Mouse (Mus musculus) midbrain, embryonic 10.5 days (tissue): ENCODE data around the gene Pus1. TPM values are rescaled to one million over a fixed set of nuclear protein-coding genes. Genes with fewer than 3 reads are reported as not detected.

ENCODE experiments used
- DNase-seq: peaks from one replicate; pipeline ENCODE4 v3.0.0-alpha.2; 2017; ENCODE audit warnings: low spot score
- H3K27ac ChIP-seq: fragments of 300-500 bp; sonication (generic); replicated peaks from 2 replicates; pipeline ENCODE4 v1.5.1; 2016; ENCODE audit warnings: mild to moderate bottlenecking
- H3K27me3 ChIP-seq: fragments of 300-500 bp; sonication (generic); 2 replicates; pipeline ENCODE4 v1.6.1; 2016; ENCODE audit warnings: low read depth, mild to moderate bottlenecking; ENCODE audit not compliant: poor library complexity, severe bottlenecking
- H3K36me3 ChIP-seq: fragments of 300-500 bp; sonication (generic); 2 replicates; pipeline ENCODE4 v1.6.1; 2016; ENCODE audit warnings: mild to moderate bottlenecking, moderate library complexity
- H3K4me1 ChIP-seq: fragments of 300-500 bp; sonication (generic); 2 replicates; pipeline ENCODE4 v1.6.1; 2016
- H3K4me3 ChIP-seq: fragments of 300-500 bp; sonication (generic); 2 replicates; pipeline ENCODE4 v1.5.1; 2016; ENCODE audit warnings: mild to moderate bottlenecking, moderate library complexity
- H3K9me3 ChIP-seq: fragments of 300-500 bp; sonication (generic); replicated peaks from 2 replicates; pipeline ENCODE4 v1.6.1; 2016; ENCODE audit warnings: mild to moderate bottlenecking
- WGBS: fragments of 180-500 bp; shearing (Covaris S2); methylation state at CpG from one replicate; pipeline ENCODE4 v1.1.7; 2016; 5-methylcytosine and 5-hydroxymethylcytosine counted together
- polyA plus RNA-seq: library from polyadenylated mRNA; unstranded; fragments of >200 nt; fragmentation: Nextera tagmentation; extraction: Ambion mirVana; gene quantifications from 2 replicates; pipeline ENCODE4 v1.2.1, GENCODE M21; 2016

Pus1 gene
- polyA plus RNA-seq, result 35.6 and 41.3 TPM in 2 replicates

GRCm38 (mm10) chr5:110779998-110780760 lies at the start of gene Pus1:
Gene Pus1, minus strand, starts transcription at chr5:110780659.
- no peaks in the 10 kb centered on the region for H3K9me3 ChIP-seq
- WGBS, result under 1% methylated on average over 57 of the region's 57 CpGs
- peak; percentile 86 for DNase-seq
- no peaks in the 10 kb centered on the region for H3K27me3 ChIP-seq
- H3K4me1 ChIP-seq, result peaks cover 31% of the 10 kb centered on the region
- peaks cover 43% of the 10 kb centered on the region for H3K36me3 ChIP-seq
- H3K27ac ChIP-seq, result peak within 1 kb of the TSS; percentile 88
- peak within 1 kb of the TSS; percentile 80 for H3K4me3 ChIP-seq

GRCm38 (mm10) chr5:110827576-110827975 lies 47.1 kb upstream of the Pus1 start:
- Histone ChIP-seq H3K27me3 (no peaks in the 10 kb centered on the region), H3K27ac (no peak overlapping the region), H3K9me3 (no peaks in the 10 kb centered on the region), H3K4me3 (no peak overlapping the region), H3K4me1 (no peaks in the 10 kb centered on the region), H3K36me3 (no peaks in the 10 kb centered on the region)
- 94% methylated on average over 5 of the region's 5 CpGs for WGBS
- no peak for DNase-seq

- no peaks in the 10 kb centered on the region for H3K27me3 ChIP-seq
- no peaks in the 10 kb centered on the region for H3K9me3 ChIP-seq
- H3K36me3 ChIP-seq, result no peaks in the 10 kb centered on the region
- H3K4me3 ChIP-seq, result no peak overlapping the region
- 94% methylated on average over 8 of the region's 8 CpGs for WGBS
- H3K4me1 ChIP-seq, result no peaks in the 10 kb centered on the region
- H3K27ac ChIP-seq, result no peak overlapping the region
- no peak for DNase-seq
Observed at GRCm38 (mm10) chr5:110826781-110827495, 46.5 kb upstream of the Pus1 start.

- H3K9me3 ChIP-seq, result no peaks in the 10 kb centered on the region
- DNase-seq, result no peak
- H3K4me1 ChIP-seq, result no peaks in the 10 kb centered on the region
- H3K36me3 ChIP-seq, result no peaks in the 10 kb centered on the region
- WGBS, result 90% methylated on average over 4 of the region's 4 CpGs
- H3K27ac ChIP-seq, result no peak overlapping the region
- H3K27me3 ChIP-seq, result no peaks in the 10 kb centered on the region
- no peak overlapping the region for H3K4me3 ChIP-seq
Observed at GRCm38 (mm10) chr5:110824421-110824820, 44.0 kb upstream of the Pus1 start.

GRCm38 (mm10) chr5:110809667-110810325 lies 29.3 kb upstream of the Pus1 start, which contains the start of gene Ulk1:
Gene Ulk1, minus strand, starts transcription at chr5:110810097.
- Histone ChIP-seq H3K27ac (peak within 1 kb of the TSS; percentile 97), H3K36me3 (peaks cover 31% of the 10 kb centered on the region), H3K9me3 (no peaks in the 10 kb centered on the region), H3K4me3 (peak within 1 kb of the TSS; percentile 95), H3K4me1 (peaks cover 38% of the 10 kb centered on the region), H3K27me3 (no peaks in the 10 kb centered on the region)
- WGBS, result under 1% methylated on average over 80 of the region's 80 CpGs
- DNase-seq, result peak; percentile 99

GRCm38 (mm10) chr5:110808821-110809666 lies 28.6 kb upstream of the Pus1 start:
- H3K27ac ChIP-seq, result peak overlapping the region; percentile 97
- peaks cover 39% of the 10 kb centered on the region for H3K36me3 ChIP-seq
- peaks cover 38% of the 10 kb centered on the region for H3K4me1 ChIP-seq
- DNase-seq, result no peak
- 2% methylated on average over 27 of the region's 27 CpGs for WGBS
- H3K9me3 ChIP-seq, result no peaks in the 10 kb centered on the region
- no peaks in the 10 kb centered on the region for H3K27me3 ChIP-seq
- H3K4me3 ChIP-seq, result peak overlapping the region; percentile 95

- Histone ChIP-seq H3K36me3 (peaks cover 46% of the 10 kb centered on the region), H3K9me3 (no peaks in the 10 kb centered on the region), H3K27ac (peak overlapping the region; percentile 71), H3K4me3 (peak overlapping the region; percentile 95), H3K4me1 (peaks cover 38% of the 10 kb centered on the region), H3K27me3 (no peaks in the 10 kb centered on the region)
- 6% methylated on average over 14 of the region's 14 CpGs for WGBS
- peak; percentile 82 for DNase-seq
Observed at GRCm38 (mm10) chr5:110808061-110808631, 27.7 kb upstream of the Pus1 start.

GRCm38 (mm10) chr5:110807453-110807852 lies 27.0 kb upstream of the Pus1 start:
- H3K36me3 ChIP-seq, result peaks cover 53% of the 10 kb centered on the region
- DNase-seq, result no peak
- no peaks in the 10 kb centered on the region for H3K9me3 ChIP-seq
- 81% methylated on average over 4 of the region's 4 CpGs for WGBS
- H3K4me1 ChIP-seq, result peaks cover 38% of the 10 kb centered on the region
- H3K4me3 ChIP-seq, result peak overlapping the region; percentile 95
- no peaks in the 10 kb centered on the region for H3K27me3 ChIP-seq
- H3K27ac ChIP-seq, result peak overlapping the region; percentile 71; the same call in 1 of the 2 replicates

- DNase-seq, result no peak
- H3K4me3 ChIP-seq, result no peak overlapping the region
- no peaks in the 10 kb centered on the region for H3K27me3 ChIP-seq
- no peaks in the 10 kb centered on the region for H3K9me3 ChIP-seq
- peaks cover 61% of the 10 kb centered on the region for H3K36me3 ChIP-seq
- H3K27ac ChIP-seq, result no peak overlapping the region
- WGBS, result 90% methylated on average over 1 of the region's 1 CpGs
- peaks cover 38% of the 10 kb centered on the region for H3K4me1 ChIP-seq
Observed at GRCm38 (mm10) chr5:110806676-110807075, 26.2 kb upstream of the Pus1 start.

- H3K27ac ChIP-seq, result no peak overlapping the region
- no peak overlapping the region for H3K4me3 ChIP-seq
- H3K4me1 ChIP-seq, result peaks cover 38% of the 10 kb centered on the region
- no peak for DNase-seq
- H3K9me3 ChIP-seq, result no peaks in the 10 kb centered on the region
- no peaks in the 10 kb centered on the region for H3K27me3 ChIP-seq
- 94% methylated on average over 4 of the region's 4 CpGs for WGBS
- H3K36me3 ChIP-seq, result peaks cover 66% of the 10 kb centered on the region
Observed at GRCm38 (mm10) chr5:110806154-110806553, 25.7 kb upstream of the Pus1 start.

GRCm38 (mm10) chr5:110804012-110804743 lies 23.7 kb upstream of the Pus1 start:
- H3K27ac ChIP-seq, result no peak overlapping the region
- H3K27me3 ChIP-seq, result no peaks in the 10 kb centered on the region
- no peaks in the 10 kb centered on the region for H3K9me3 ChIP-seq
- no peak for DNase-seq
- H3K36me3 ChIP-seq, result peaks cover 86% of the 10 kb centered on the region
- H3K4me3 ChIP-seq, result no peak overlapping the region
- peaks cover 35% of the 10 kb centered on the region for H3K4me1 ChIP-seq
- WGBS, result 90% methylated on average over 7 of the region's 7 CpGs
